Mouse (Mus musculus) embryonic facial prominence, embryonic 12.5 days (tissue): Measurements from ENCODE around the gene Rnd1. TPM values are rescaled to one million over a fixed set of nuclear protein-coding genes. Genes with fewer than 3 reads are reported as not detected.

ENCODE experiments used
- ATAC-seq: fragments of 200-750 bp; cut with Nextera tagmentation; 2 replicates; pipeline ENCODE4 v1.8.0; 2017; ENCODE audit not compliant: insufficient number of reproducible peaks, insufficient read depth, low FRiP score, low TSS enrichment
- H3K27ac ChIP-seq: fragments of 300-500 bp; sonication (generic); 2 replicates; pipeline ENCODE4 v1.5.1; 2016; ENCODE audit warnings: mild to moderate bottlenecking
- H3K27me3 ChIP-seq: fragments of 300-500 bp; sonication (generic); 2 replicates; pipeline ENCODE4 v1.6.1; 2016; ENCODE audit warnings: mild to moderate bottlenecking, moderate library complexity
- H3K36me3 ChIP-seq: fragments of 300-500 bp; sonication (generic); 2 replicates; pipeline ENCODE4 v1.6.1; 2016; ENCODE audit warnings: mild to moderate bottlenecking
- H3K4me1 ChIP-seq: fragments of 300-500 bp; sonication (generic); 2 replicates; pipeline ENCODE4 v1.6.1; 2016
- H3K4me2 ChIP-seq: fragments of 300-500 bp; sonication (generic); replicated peaks from 2 replicates; pipeline ENCODE4 v1.6.1; 2016; ENCODE audit warnings: mild to moderate bottlenecking, moderate library complexity
- H3K4me3 ChIP-seq: fragments of 300-500 bp; sonication (generic); 2 replicates; pipeline ENCODE4 v1.5.1; 2016; ENCODE audit warnings: mild to moderate bottlenecking
- H3K9ac ChIP-seq: fragments of 300-500 bp; sonication (generic); 2 replicates; pipeline ENCODE4 v1.6.1; 2016; ENCODE audit warnings: mild to moderate bottlenecking, moderate library complexity
- H3K9me3 ChIP-seq: fragments of 300-500 bp; sonication (generic); 2 replicates; pipeline ENCODE4 v1.6.1; 2016; ENCODE audit warnings: mild to moderate bottlenecking, moderate library complexity
- WGBS: fragments of 180-500 bp; shearing (Covaris S2); methylation state at CpG from one replicate; pipeline ENCODE4 v1.1.7; 2016; 5-methylcytosine and 5-hydroxymethylcytosine counted together
- polyA plus RNA-seq: library from polyadenylated mRNA; unstranded; fragments of >200 nt; fragmentation: Nextera tagmentation; extraction: Ambion mirVana; gene quantifications from 2 replicates; pipeline ENCODE4 v1.2.1, GENCODE M21; 2016

The Rnd1 gene
- polyA plus RNA-seq, 1 experiment from 2014 or later: 0.91 TPM

DNA sequence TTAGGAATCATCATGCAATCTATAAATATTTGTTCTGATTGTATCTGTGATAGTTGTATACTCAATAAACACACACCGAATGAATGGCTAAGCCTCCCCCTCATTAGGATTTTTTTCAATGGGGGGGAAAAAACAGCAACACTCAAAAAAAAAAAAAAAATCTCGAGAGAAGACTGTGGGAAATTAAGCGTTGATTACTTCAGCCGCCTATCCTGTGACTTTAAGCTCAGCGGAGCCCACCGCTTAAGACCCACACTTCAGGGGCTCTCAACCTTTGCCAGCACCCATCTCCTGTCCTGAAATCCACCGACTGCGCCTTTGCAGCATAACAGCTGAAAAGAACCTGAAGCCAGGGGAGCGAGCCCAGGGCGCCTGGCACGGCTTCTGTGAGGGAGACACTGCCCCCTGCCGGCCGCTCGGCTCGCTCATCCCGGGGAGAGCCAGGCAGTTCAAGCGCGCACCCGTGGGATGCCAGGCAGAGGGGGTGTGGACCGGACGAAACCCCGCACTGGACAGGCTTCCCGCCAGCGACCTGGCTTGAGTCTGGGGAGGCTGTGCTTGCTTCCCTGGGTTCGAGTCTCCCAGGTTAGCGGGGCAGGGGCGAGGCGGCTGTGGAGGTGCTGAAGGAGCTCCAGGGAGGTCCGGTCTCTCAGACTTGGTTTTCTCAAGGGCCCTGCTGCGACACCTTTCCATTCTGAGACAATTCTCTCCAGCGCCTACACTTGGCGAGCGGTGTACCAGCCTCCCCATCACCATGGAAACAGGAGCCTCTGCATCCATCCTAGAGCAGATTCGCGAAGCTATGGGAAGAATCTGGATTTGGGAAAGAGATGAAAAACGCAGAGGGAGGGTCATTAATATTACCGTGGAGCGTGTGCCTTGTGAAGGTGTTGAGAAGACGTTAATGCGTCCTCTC is 22.2 kb upstream of the Rnd1 start:
- Histone ChIP-seq H3K36me3 (no peaks in the 10 kb centered on the region), H3K4me3 (peak overlapping the region; percentile 32), H3K9me3 (no peaks in the 10 kb centered on the region), H3K4me1 (peaks cover 4% of the 10 kb centered on the region; the same call in 1 of the 2 replicates), H3K9ac (peak overlapping the region; percentile 17; the same call in 1 of the 2 replicates), H3K4me2 (peak overlapping the region; percentile 53), H3K27ac (no peak overlapping the region), H3K27me3 (peaks cover 36% of the 10 kb centered on the region)
- WGBS: 5% methylated on average over 40 of the region's 40 CpGs
- 0 out of 2 replicates have a peak, but pooled peaks have one; percentile 67 for ATAC-seq

DNA sequence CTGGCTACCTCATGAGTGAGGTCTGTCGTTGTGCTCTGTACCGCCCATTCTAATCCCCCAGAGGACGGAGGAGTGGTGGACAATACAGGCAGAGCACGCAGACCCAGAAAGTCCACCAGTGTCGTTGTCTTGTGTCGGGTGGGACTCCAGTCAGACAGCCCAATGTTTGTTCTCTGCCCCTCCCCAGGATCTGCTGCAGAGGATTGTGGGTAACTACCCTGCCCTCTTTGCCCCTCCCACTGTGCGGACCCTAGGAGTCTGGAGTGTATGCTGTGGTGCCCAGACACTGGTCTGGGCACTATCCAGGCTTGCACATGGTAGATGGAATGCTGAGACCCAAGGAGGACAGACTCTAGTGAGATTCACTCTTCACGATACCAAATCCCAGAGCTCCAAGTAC is 19.0 kb upstream of the Rnd1 start:
- Histone ChIP-seq H3K4me1 (peaks cover 14% of the 10 kb centered on the region), H3K9me3 (no peaks in the 10 kb centered on the region), H3K36me3 (no peaks in the 10 kb centered on the region), H3K4me3 (no peak overlapping the region), H3K9ac (no peak overlapping the region), H3K27ac (no peak overlapping the region), H3K4me2 (no peak overlapping the region), H3K27me3 (peaks cover 18% of the 10 kb centered on the region)
- no peak for ATAC-seq
- 66% methylated on average over 8 of the region's 8 CpGs for WGBS

DNA sequence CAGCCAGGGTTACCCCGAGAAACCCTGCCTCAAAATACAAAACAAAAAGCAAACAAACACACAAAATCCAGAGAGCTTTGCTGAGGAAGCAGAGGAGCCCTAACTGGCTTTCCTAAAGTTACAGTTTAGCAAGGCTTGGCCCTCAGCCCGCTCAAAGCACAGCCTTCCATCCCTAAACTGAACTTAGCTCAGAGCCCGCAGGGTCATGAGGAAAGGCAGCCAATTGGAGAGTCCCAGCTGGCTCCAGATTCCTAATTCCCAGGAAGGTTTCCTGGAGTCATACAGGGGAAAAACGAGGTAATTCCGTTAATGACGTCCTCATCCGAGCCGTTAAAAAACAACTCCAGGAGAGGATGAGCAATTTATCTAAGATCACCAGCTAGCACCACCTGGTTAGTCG is 18.5 kb upstream of the Rnd1 start:
- Histone ChIP-seq H3K4me2 (no peak overlapping the region), H3K9me3 (no peaks in the 10 kb centered on the region), H3K4me1 (peaks cover 15% of the 10 kb centered on the region), H3K36me3 (no peaks in the 10 kb centered on the region), H3K4me3 (no peak overlapping the region), H3K9ac (no peak overlapping the region), H3K27ac (no peak overlapping the region), H3K27me3 (peaks cover 13% of the 10 kb centered on the region)
- 51% methylated on average over 9 of the region's 9 CpGs for WGBS
- no peak for ATAC-seq

DNA sequence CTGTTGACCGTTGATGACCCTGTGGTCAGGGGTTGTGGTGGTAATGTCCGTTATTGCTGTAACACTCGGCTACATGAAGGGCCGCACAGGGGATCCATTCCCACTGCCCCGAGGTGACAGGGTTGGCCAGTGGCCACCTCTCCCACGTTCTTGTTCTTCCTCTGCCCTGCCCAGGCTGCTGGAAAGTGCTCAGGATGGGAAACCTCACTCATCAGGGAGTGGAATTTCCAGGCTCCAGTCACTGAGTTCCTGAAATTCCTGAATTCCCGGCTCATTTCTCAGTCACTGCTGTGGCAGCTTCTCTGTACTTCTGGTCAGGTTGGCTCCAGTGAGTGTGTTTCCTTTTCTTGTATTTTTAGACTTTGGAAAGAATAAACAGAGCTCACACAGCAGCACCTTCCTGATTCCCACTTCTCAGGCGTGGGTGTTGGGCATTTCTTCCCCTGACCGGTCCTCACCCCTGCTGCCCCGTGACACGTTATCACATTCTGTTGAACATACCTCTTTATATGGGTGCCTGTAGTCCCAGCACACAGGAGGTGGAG is 15.0 kb upstream of the Rnd1 start:
- Histone ChIP-seq H3K36me3 (no peaks in the 10 kb centered on the region), H3K27ac (peak overlapping the region; percentile 12; the same call in 1 of the 2 replicates), H3K4me1 (peaks cover 10% of the 10 kb centered on the region), H3K9me3 (no peaks in the 10 kb centered on the region), H3K4me2 (no peak overlapping the region), H3K9ac (no peak overlapping the region), H3K27me3 (no peaks in the 10 kb centered on the region), H3K4me3 (no peak overlapping the region)
- ATAC-seq: no peak
- 35% methylated on average over 11 of the region's 11 CpGs for WGBS

DNA sequence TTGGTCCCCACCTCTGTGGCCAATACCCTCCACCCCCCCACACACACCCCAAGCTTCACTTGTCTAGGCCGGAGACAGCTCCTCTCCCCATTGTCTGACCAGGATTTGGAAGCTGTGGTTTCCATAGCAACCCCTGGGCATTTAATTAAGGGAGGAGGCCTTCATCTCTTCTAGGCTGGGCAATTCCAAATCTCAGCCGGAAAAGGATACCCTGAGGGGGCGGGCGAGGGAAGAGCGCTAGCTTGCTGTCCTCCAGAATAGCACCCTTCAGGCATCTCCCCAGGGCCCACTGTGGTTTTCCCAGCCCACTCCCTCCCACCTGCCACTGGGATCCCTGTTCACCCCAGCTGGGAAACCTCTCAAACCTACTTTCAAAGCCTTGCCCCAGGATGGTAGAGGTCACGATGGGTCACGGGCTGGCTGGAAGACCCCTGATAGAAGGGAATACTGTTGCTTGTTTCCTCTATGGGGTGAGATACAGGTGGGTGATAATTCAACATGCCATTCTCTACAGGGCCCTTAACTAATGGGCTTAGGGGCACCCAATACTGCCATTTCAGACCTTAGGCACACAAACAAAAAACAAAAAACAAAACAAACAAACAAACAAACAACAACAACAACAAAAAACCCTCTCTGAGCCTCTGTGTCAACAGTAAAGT is 14.4 kb upstream of the Rnd1 start:
- H3K36me3 ChIP-seq: no peaks in the 10 kb centered on the region
- H3K4me3 ChIP-seq: no peak overlapping the region
- H3K9me3 ChIP-seq: no peaks in the 10 kb centered on the region
- no peak overlapping the region for H3K9ac ChIP-seq
- H3K4me2 ChIP-seq: no peak overlapping the region
- no peak for ATAC-seq
- H3K27ac ChIP-seq: peak overlapping the region; percentile 12; the same call in 1 of the 2 replicates
- H3K27me3 ChIP-seq: no peaks in the 10 kb centered on the region
- H3K4me1 ChIP-seq: peaks cover 10% of the 10 kb centered on the region
- WGBS: 17% methylated on average over 7 of the region's 7 CpGs

DNA sequence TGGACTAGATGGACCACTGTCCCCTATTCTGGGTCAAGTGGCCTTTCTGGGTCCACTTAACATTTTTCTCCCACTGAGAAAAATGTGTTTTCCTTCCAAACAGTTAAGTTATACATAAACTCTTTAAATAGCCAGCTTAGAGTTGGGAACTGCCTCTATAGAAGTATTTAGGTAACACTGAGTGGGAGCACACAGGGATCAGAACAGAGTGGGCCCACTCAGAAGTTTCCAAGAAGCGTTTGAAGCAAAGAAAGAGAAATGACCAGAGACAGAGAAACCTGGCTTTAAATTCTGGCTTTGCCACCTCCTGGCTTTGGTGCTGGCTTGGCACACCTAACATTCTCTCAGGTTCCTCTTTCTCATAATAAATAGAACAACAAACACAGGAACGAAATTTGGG is 12.4 kb upstream of the Rnd1 start:
- H3K27ac ChIP-seq: no peak overlapping the region
- 85% methylated on average over 2 of the region's 2 CpGs for whole genome bisulfite sequencing
- no peak for ATAC-seq

DNA sequence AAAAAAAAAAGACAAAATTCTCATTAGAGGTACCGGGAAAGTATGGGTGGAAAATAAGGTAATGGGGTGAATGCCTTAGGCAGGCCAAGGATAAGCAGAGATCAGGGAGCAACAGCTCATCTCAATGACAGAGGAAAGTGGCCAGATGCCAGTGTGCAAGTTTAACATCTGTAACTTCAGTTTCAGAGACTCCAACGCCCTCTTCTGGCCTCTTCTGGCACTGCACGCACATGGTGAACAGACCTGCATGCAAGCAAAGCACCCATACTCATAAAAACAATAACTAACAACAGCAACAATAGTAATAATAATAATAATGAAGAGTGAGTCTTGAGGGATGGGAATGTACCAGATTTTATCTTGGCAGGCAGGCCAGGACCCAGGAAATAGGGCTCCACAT is 8.7 kb upstream of the Rnd1 start:
- H3K36me3 ChIP-seq: no peaks in the 10 kb centered on the region
- H3K9ac ChIP-seq: no peak overlapping the region
- H3K27ac ChIP-seq: no peak overlapping the region
- H3K4me1 ChIP-seq: no peaks in the 10 kb centered on the region
- WGBS: 65% methylated on average over 3 of the region's 3 CpGs
- no peaks in the 10 kb centered on the region for H3K9me3 ChIP-seq
- H3K27me3 ChIP-seq: no peaks in the 10 kb centered on the region
- no peak overlapping the region for H3K4me2 ChIP-seq
- no peak for ATAC-seq
- no peak overlapping the region for H3K4me3 ChIP-seq

More for the DNA sequence above, 12.4 kb upstream of the Rnd1 start:
- H3K4me1 ChIP-seq: peaks cover 10% of the 10 kb centered on the region
- H3K4me2 ChIP-seq: no peak overlapping the region
- H3K4me3 ChIP-seq: no peak overlapping the region
- no peak overlapping the region for H3K9ac ChIP-seq
- no peaks in the 10 kb centered on the region for H3K9me3 ChIP-seq
- H3K27me3 ChIP-seq: no peaks in the 10 kb centered on the region
- H3K36me3 ChIP-seq: no peaks in the 10 kb centered on the region

DNA sequence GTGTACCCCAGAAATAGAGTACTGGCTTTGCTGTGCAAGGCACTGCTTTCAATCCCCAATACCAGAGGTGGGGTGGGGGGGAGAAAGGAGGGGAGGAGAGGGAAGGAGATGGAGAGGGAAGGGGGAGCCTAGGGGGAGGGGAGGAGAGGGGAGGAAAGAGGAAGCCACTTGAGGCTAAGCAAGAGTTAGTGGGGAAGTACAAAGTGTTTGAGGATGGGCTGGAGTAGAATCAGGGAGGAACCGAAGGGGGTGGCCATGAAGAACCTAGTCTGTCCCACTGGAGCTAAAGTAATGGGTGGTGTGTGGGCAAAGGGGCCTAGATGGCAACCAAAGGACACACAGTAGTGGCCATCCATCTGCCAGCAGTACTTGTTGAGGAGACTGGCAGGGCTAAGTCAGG is 6.5 kb upstream of the Rnd1 start:
- ATAC-seq: no peak
- H3K4me2 ChIP-seq: no peak overlapping the region
- H3K36me3 ChIP-seq: no peaks in the 10 kb centered on the region
- no peaks in the 10 kb centered on the region for H3K9me3 ChIP-seq
- H3K4me1 ChIP-seq: no peaks in the 10 kb centered on the region
- no peak overlapping the region for H3K27ac ChIP-seq
- H3K27me3 ChIP-seq: 0 out of 2 replicates have a peak, but pooled peaks cover 3% of the 10 kb centered on the region
- 84% methylated on average over 1 of the region's 1 CpGs for whole genome bisulfite sequencing
- H3K9ac ChIP-seq: no peak overlapping the region
- no peak overlapping the region for H3K4me3 ChIP-seq

DNA sequence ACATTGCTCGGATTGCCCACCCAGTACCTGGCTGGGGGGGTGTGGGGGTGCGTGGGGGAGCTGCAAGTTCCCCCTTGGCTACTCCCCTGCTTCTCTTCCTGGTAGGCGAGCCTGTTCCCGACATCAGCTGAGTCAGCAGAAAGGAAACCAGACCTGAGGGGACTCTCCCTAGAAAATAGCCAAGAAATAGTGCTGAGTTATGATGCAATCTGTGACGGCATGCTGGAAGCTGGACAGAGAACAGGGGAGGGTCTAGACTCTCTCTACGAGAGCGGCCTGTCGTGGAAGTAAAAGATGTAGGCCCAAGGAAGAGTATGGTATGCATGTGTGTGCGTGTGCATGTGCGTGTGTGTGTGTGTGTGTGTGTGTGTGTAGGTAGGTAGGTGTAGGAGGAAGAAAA is 5.9 kb upstream of the Rnd1 start:
- no peaks in the 10 kb centered on the region for H3K36me3 ChIP-seq
- 65% methylated on average over 10 of the region's 10 CpGs for WGBS
- H3K27me3 ChIP-seq: peaks cover 5% of the 10 kb centered on the region
- no peak overlapping the region for H3K9ac ChIP-seq
- ATAC-seq: no peak
- H3K27ac ChIP-seq: no peak overlapping the region
- no peaks in the 10 kb centered on the region for H3K9me3 ChIP-seq
- no peak overlapping the region for H3K4me2 ChIP-seq
- H3K4me1 ChIP-seq: no peaks in the 10 kb centered on the region
- no peak overlapping the region for H3K4me3 ChIP-seq

DNA sequence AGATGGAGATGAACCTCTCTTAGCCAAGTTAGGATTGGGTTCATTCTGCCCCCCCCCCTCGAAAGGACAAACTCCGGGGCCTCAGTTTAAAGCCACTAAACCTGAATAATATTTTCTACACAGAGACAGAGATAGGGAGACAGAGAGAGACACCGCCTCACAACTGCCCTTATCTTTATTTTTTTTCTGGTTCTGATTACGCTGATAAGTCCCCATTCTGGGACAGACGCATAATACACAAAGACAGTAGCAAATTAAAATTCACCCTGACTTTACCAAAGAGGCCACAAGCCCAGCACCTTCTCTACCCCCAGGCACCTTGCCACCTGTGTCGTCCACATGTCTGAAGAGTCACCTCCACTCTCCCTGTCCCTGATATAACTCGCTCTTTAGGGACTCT is 4.4 kb upstream of the Rnd1 start:
- Histone ChIP-seq H3K36me3 (no peaks in the 10 kb centered on the region), H3K4me3 (no peak overlapping the region), H3K9me3 (no peaks in the 10 kb centered on the region), H3K27ac (no peak overlapping the region), H3K4me1 (peaks cover 6% of the 10 kb centered on the region; the same call in 1 of the 2 replicates), H3K27me3 (peaks cover 18% of the 10 kb centered on the region), H3K4me2 (no peak overlapping the region), H3K9ac (no peak overlapping the region)
- ATAC-seq: no peak
- 79% methylated on average over 7 of the region's 7 CpGs for WGBS

DNA sequence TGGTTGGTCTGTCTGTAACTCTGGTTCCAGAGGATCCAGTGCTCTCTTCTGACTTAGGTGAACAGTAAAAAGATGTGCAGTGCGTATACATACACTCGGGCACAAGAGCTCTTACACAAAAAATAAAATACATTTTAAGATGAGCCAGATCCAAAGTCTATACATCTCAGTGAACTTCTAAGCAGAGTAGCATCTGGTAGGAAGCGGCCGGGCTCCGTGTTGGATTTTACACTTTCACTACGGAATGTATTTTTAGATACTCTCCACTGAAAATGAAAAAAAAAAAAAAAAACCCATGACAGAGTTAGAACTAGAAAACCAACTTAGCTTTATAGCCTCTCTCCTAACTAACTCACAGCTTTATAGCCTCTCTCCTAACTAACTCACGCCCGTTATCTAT is 3.4 kb upstream of the Rnd1 start:
- peaks cover 28% of the 10 kb centered on the region for H3K27me3 ChIP-seq
- no peak for ATAC-seq
- 88% methylated on average over 8 of the region's 8 CpGs for WGBS

More for the DNA sequence above, 3.4 kb upstream of the Rnd1 start:
- H3K27ac ChIP-seq: no peak overlapping the region
- H3K4me1 ChIP-seq: peaks cover 13% of the 10 kb centered on the region; the same call in 1 of the 2 replicates
- no peaks in the 10 kb centered on the region for H3K9me3 ChIP-seq
- no peaks in the 10 kb centered on the region for H3K36me3 ChIP-seq
- no peak overlapping the region for H3K4me2 ChIP-seq
- H3K4me3 ChIP-seq: no peak overlapping the region
- no peak overlapping the region for H3K9ac ChIP-seq
